Mouse (Mus musculus) liver, embryonic 11.5 days (tissue): Measurements from ENCODE around the gene Cables2. TPM values are rescaled to one million over a fixed set of nuclear protein-coding genes. Genes with fewer than 3 reads are reported as not detected.

Source experiments
- ATAC-seq: fragments of 200-750 bp; cut with Nextera tagmentation; replicated peaks from 2 replicates; pipeline ENCODE4 v1.8.0; 2017; ENCODE audit warnings: moderate number of reproducible peaks, mild to moderate bottlenecking, moderate TSS enrichment, moderate library complexity; ENCODE audit not compliant: low FRiP score
- DNase-seq: peaks from one replicate; pipeline ENCODE4 v3.0.0-alpha.2; 2017; ENCODE audit warnings: low spot score
- H3K27ac ChIP-seq: fragments of 300-500 bp; sonication (generic); 2 replicates; pipeline ENCODE4 v1.5.1; 2014; ENCODE audit warnings: mild to moderate bottlenecking, low read depth, low read length, control low read depth
- H3K27me3 ChIP-seq: fragments of 300-500 bp; sonication (generic); replicated peaks from 2 replicates; pipeline ENCODE4 v1.6.1; 2014; ENCODE audit warnings: low read length, mixed read lengths; ENCODE audit not compliant: control insufficient read depth, insufficient read depth
- H3K36me3 ChIP-seq: fragments of 300-500 bp; sonication (generic); 2 replicates; pipeline ENCODE4 v1.6.1; 2014; ENCODE audit warnings: mild to moderate bottlenecking, low read length, moderate library complexity, mixed read lengths; ENCODE audit not compliant: control insufficient read depth, insufficient read depth
- H3K4me1 ChIP-seq: fragments of 300-500 bp; sonication (generic); replicated peaks from 2 replicates; pipeline ENCODE4 v1.6.1; 2014; ENCODE audit warnings: low read length, mixed read lengths; ENCODE audit not compliant: control insufficient read depth, insufficient read depth
- H3K4me2 ChIP-seq: fragments of 300-500 bp; sonication (generic); 2 replicates; pipeline ENCODE4 v1.6.1; 2014; ENCODE audit warnings: mild to moderate bottlenecking, control low read depth, moderate library complexity
- H3K4me3 ChIP-seq: fragments of 300-500 bp; sonication (generic); 2 replicates; pipeline ENCODE4 v1.5.1; 2014; ENCODE audit warnings: low read depth, low read length, control low read depth
- H3K9ac ChIP-seq: fragments of 300-500 bp; sonication (generic); 2 replicates; pipeline ENCODE4 v1.6.1; 2014; ENCODE audit warnings: low read depth, low read length, control low read depth
- H3K9me3 ChIP-seq: fragments of 300-500 bp; sonication (generic); 2 replicates; pipeline ENCODE4 v1.6.1; 2016; ENCODE audit warnings: low read length, inconsistent platforms, mixed read lengths; ENCODE audit not compliant: control insufficient read depth
- WGBS: fragments of 180-500 bp; shearing (Covaris S2); extraction: QIAGEN DNeasy Blood & Tissue Kit; methylation state at CpG from one replicate; pipeline ENCODE4 v1.1.7; 2014; 5-methylcytosine and 5-hydroxymethylcytosine counted together
- polyA plus RNA-seq: library from polyadenylated mRNA; unstranded; fragments of >200 nt; fragmentation: Nextera tagmentation; extraction: Ambion mirVana; gene quantifications from 2 replicates; pipeline ENCODE4 v1.2.1, GENCODE M21; 2014

Cables2 gene
- polyA plus RNA-seq, 1 experiment from 2014 or later: 9.4 TPM

DNA sequence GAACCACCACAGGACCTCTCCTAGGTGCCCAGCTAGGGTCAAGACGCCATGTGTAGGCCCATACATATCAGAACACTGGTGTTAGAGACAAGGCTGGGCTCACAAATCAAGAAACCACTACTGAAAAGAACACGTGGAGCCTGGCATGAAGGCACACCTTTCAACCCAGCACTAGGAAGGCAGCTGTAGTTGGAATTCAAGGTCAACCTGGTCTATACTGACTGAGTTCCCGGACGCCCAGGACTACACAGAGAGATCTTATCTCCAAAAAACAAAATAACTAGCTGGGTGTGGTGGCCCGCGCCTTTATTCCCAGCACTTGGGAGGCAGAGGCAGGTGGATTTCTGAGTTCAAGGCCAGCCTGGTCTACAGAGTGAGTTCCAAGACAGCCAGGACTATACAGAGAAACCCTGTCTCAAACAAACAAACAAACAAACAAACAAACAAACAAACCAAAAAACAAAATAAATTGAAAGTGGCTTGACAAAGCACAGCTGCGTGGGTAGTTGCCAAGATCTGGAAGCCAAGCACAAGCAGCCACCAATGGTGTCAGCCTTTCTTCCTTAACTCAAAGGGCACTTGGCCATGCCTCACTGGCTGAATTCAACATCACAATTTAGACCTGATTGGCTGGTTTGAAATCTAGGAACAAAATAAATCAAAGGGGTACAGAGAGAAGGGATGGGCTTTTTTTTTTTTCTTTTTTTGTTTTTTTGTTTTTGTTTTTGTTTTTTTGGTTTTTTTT lies 35.5 kb downstream of the Cables2 start:
- DNase-seq (no peak), ATAC-seq (no peak)
- Histone ChIP-seq H3K4me2 (no peak overlapping the region), H3K36me3 (no peaks in the 10 kb centered on the region), H3K27me3 (no peaks in the 10 kb centered on the region), H3K4me1 (peaks cover 39% of the 10 kb centered on the region), H3K9ac (no peak overlapping the region), H3K4me3 (no peak overlapping the region), H3K9me3 (no peaks in the 10 kb centered on the region), H3K27ac (peak overlapping the region; percentile 59)
- WGBS: 75% methylated on average over 7 of the region's 7 CpGs

GRCm38 (mm10) chr2:180236930-180237329 lies 36.4 kb downstream of the Cables2 start:
- Histone ChIP-seq H3K4me2 (peak overlapping the region; percentile 40; the same call in 1 of the 2 replicates), H3K27ac (peak overlapping the region; percentile 59), H3K4me3 (no peak overlapping the region), H3K4me1 (peaks cover 42% of the 10 kb centered on the region), H3K36me3 (no peaks in the 10 kb centered on the region), H3K27me3 (no peaks in the 10 kb centered on the region), H3K9me3 (no peaks in the 10 kb centered on the region), H3K9ac (no peak overlapping the region)
- DNase-seq: no peak
- peak; percentile 90 for ATAC-seq
- 55% methylated on average over 3 of the region's 3 CpGs for WGBS

GRCm38 (mm10) chr2:180236500-180236899 lies 36.8 kb downstream of the Cables2 start:
- Histone ChIP-seq H3K27ac (peak overlapping the region; percentile 59), H3K9ac (no peak overlapping the region), H3K9me3 (no peaks in the 10 kb centered on the region), H3K4me3 (no peak overlapping the region), H3K27me3 (no peaks in the 10 kb centered on the region), H3K36me3 (no peaks in the 10 kb centered on the region), H3K4me1 (peaks cover 42% of the 10 kb centered on the region), H3K4me2 (peak overlapping the region; percentile 40)
- ATAC-seq: peak; percentile 77
- no peak for DNase-seq
- 38% methylated on average over 1 of the region's 3 CpGs for WGBS

- no peak overlapping the region for H3K9ac ChIP-seq
- H3K4me3 ChIP-seq: no peak overlapping the region
- peak overlapping the region; percentile 59; the same call in 1 of the 2 replicates for H3K27ac ChIP-seq
- no peaks in the 10 kb centered on the region for H3K9me3 ChIP-seq
- H3K27me3 ChIP-seq: no peaks in the 10 kb centered on the region
- DNase-seq (no peak), ATAC-seq (no peak)
- WGBS: 70% methylated on average over 4 of the region's 4 CpGs
- peaks cover 42% of the 10 kb centered on the region for H3K4me1 ChIP-seq
- H3K36me3 ChIP-seq: no peaks in the 10 kb centered on the region
- no peak overlapping the region; the same call in 1 of the 2 replicates for H3K4me2 ChIP-seq
Observed at GRCm38 (mm10) chr2:180235788-180236187, 37.5 kb downstream of the Cables2 start.

DNA sequence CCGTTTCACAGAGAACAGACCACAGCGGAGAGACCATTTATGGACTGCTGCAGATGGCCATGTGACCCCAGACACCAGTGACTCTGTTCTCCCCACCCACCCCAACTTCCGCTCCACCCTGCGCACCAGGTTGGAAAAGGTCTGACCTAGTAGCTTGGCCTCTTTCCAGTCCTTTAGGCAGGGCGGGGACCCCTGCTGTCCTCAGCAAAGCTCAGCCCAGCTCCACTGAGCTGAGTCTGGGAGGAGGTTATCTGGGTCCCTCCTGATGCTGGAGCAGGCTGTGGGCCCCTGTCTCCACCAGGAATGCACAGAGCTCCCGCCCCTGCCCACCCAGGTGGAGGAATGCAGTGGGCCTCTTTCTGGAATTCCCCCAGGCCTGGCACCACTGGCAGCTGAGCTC lies 38.3 kb downstream of the Cables2 start:
- Histone ChIP-seq H3K9ac (no peak overlapping the region), H3K4me2 (no peak overlapping the region), H3K27ac (no peak overlapping the region), H3K4me3 (no peak overlapping the region), H3K9me3 (no peaks in the 10 kb centered on the region), H3K36me3 (no peaks in the 10 kb centered on the region), H3K4me1 (peaks cover 42% of the 10 kb centered on the region), H3K27me3 (no peaks in the 10 kb centered on the region)
- ATAC-seq (no peak), DNase-seq (no peak)
- 64% methylated on average over 6 of the region's 6 CpGs for WGBS

DNA sequence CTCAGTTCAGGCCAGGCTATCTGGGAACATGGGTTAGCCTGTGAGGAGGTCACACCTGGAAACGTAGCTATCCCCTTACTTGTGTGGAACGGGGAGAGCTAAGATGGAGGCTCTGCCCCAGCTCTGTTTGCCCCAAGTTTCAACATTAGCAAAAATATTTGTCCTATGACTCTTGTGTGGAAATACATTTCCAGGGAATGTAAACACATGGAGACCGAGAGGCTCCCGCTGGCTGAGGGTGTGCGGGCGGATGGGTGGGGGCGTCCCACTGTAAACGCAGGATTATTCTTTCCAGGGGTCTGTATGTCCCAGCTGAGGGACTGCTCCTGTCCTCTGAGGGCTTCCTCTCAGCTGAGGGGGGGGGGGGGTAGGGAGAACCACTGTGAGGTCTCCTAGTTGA lies 38.9 kb downstream of the Cables2 start:
- Histone ChIP-seq H3K9me3 (no peaks in the 10 kb centered on the region), H3K4me3 (no peak overlapping the region), H3K4me2 (no peak overlapping the region), H3K4me1 (peaks cover 42% of the 10 kb centered on the region), H3K27ac (no peak overlapping the region; the same call in 1 of the 2 replicates), H3K9ac (no peak overlapping the region), H3K27me3 (no peaks in the 10 kb centered on the region), H3K36me3 (no peaks in the 10 kb centered on the region)
- ATAC-seq: no peak
- no peak for DNase-seq
- WGBS: 80% methylated on average over 8 of the region's 8 CpGs

DNA sequence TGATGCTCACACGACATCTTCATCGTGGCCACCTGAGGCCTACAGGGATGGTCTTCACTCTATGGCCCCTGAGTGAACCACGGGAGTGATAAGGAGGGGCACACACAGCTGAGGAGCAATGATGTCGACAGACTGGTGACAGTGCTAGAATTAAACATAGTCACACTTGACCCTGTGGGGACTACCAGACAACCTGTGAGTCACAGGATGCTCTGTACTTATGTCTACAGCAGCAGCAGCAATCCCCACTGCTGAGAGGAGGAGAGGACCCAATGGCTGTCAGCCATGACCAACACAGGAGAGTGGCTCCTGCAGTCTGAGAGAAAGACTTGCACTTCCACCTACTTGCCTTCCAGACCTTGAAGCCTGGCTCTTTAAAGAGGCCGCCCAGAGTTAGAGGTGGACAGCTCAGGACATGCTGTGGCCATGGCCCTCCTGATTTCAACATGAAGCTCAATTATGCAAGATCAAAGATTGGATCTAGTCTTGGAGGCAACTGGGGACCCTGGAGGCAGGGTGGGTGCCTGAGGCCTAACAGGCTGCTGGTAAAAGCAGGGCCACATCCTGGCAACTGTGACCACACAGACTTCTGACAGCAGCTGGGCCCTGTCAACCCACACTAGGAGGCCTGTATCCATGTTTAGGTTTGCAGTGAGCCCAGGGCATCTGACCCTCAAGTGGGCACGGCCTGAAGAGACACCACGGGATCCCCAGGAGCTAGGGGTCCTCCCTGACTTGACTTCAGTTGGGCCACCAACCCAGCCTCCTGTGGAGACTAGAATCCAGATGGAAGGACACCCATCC lies 40.0 kb downstream of the Cables2 start:
- 65% methylated on average over 7 of the region's 7 CpGs for WGBS
- Histone ChIP-seq H3K9ac (no peak overlapping the region), H3K4me2 (no peak overlapping the region), H3K4me1 (peaks cover 37% of the 10 kb centered on the region), H3K36me3 (no peaks in the 10 kb centered on the region), H3K27ac (no peak overlapping the region), H3K27me3 (no peaks in the 10 kb centered on the region), H3K4me3 (no peak overlapping the region), H3K9me3 (no peaks in the 10 kb centered on the region)
- ATAC-seq (no peak), DNase-seq (no peak)

DNA sequence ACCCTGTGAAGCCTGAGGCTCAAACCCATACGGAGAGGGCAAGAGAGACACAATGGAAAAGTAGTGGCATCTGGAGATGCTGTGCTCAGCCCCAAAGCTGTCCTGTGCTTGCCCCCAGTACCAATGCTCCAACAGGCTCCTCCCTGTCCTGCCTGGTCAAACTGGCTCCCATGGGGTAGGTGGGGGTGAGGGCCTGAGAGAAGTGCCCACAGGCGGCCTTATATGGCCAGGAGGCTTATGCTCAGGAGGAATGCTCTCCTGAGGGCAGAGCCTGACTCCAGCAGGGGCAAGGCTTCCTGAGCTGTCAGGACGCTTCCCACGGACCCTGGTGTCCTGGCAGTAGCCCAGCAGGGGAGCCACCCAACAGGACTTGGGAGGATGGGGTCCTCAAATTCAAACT lies 42.8 kb downstream of the Cables2 start:
- H3K36me3 ChIP-seq: no peaks in the 10 kb centered on the region
- H3K4me1 ChIP-seq: peaks cover 29% of the 10 kb centered on the region
- peaks cover 19% of the 10 kb centered on the region for H3K27me3 ChIP-seq
- no peak overlapping the region for H3K4me3 ChIP-seq
- H3K9me3 ChIP-seq: no peaks in the 10 kb centered on the region
- no peak for ATAC-seq
- H3K4me2 ChIP-seq: no peak overlapping the region
- H3K9ac ChIP-seq: no peak overlapping the region
- no peak overlapping the region for H3K27ac ChIP-seq
- DNase-seq: no peak
- WGBS: 75% methylated on average over 4 of the region's 4 CpGs
